Mouse (Mus musculus): Measurements from ENCODE around the gene Akirin1. TPM values are rescaled to one million over a fixed set of nuclear protein-coding genes. Genes with fewer than 3 reads are reported as not detected.

The Akirin1 gene
- total RNA-seq, 2 experiments from 2014 or later, result 35.2 to 45.7 TPM

DNA sequence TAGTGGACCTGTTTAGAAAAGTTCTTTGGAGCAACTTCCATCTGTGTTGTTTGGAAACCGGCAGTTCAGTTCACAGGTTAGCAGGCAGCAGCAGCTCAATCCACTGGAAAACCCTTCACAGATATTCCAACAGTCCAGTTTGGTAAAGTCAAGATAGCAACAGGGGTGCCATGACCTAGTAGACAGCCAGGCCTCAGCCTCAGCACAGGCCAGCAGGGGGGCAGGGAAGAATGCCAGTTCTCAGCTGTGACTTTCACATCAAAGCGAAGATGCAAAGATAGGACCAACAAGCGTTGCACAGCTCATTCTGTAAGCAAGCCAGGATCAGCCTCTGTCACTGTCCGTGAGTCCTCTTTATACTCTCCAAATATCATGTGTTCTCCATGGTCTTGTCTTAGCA lies 28.4 kb downstream of the Akirin1 start:
- no peak for ATAC-seq (replicated peaks; ENCODE audit: poor library complexity, severe bottlenecking)

DNA sequence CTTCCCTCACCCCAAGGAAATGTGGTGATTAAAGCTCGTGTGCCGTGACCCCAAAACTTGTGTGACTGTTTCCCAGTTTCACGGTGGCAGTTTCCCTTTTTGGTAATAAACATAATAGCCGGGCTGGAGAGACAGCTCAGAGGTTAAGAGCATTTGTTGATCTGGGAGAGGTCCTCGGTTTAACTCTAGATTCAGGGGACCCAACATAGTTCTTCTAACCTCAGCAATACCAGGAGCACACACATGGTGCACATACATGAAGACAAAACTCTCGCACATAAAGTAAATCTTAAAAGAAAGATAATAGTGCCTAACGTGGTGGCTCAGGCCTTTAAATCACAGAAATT lies 31.7 kb downstream of the Akirin1 start:
- ATAC-seq (replicated peaks; ENCODE audit: poor library complexity, severe bottlenecking), result no peak

DNA sequence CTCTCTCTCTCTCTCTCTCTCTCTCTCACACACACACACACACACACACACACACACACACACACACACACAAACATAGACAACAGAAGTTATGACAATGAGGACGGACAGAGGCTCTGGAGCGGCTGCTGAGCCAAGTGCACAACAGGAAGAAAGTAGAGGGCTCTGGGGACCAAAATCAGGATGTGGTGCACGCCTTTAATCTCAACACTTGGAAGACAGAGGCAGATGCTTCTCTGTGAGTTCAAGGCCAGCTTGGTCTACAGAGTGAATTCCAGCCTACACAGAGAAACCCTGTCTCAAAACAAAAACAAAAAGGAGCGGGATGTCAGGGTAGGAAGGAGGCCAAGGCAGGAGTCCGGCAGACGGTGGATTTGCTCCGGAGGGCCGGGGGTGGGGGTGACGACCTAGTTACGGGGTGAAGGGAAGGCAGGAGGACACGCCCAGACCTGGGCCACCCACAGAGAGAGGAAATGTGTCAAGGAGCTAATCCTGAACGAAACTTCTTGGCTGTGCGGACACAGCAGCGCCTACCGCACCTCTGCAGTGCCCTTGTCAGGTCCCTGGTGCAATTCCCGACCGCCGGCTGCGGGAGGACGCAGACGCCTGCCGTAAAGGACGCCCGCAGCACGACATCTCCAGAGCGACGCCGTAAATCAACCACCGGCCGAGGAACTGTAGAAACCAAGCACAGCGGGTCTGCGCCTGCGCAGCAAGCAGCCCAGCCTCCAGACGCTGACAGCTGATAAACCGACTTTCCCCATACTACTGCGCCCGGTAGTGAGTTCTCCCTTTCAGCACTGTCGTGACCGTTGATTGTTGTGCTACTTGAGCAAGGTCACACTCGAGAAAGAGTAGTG lies 32.3 kb downstream of the Akirin1 start, which contains the start of gene Ndufs5:
Ndufs5 (minus strand) TSS at position 629 of the 860 bp plus-strand sequence.
- peak; percentile 90 for ATAC-seq (replicated peaks; ENCODE audit: poor library complexity, severe bottlenecking)

DNA sequence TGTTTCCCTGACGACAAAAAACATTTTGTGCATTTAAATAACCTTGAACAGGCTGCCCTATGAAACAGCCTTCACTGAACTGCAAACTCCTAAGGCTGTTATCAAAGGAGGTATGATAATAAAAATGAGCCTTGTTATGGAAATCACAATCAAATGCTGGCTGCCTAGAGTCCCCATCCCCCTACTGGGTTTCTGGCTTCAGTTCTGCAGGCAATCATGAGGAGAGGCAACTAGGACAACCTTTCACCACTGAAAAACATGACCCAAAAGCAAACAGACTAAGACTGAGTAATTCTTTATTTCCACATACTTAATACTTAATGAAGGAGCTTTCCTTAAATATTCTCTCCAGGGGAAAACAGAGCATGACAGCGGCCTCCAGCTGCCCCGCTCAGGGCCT lies 37.7 kb downstream of the Akirin1 start:
- no peak for ATAC-seq (replicated peaks; ENCODE audit: poor library complexity, severe bottlenecking)

DNA sequence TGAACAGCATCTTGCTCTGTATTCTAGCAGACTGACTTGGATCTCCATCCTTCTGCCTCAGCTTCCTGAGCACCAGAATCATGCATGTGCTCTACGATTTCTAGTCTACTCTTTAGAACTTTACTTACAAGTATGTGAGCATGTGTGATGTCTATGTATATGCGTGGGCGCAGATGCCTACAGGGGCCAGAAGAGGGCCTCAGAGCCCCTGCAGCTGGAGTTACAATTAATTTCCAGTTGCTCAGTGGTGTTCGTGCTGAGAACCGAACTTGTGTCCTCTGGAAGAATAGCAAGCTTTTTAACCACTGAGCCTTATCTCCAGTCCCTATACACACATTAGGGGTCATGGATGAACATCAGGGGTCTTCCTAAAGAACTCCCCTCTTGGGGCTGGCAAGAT lies 42.8 kb downstream of the Akirin1 start:
- ATAC-seq (replicated peaks; ENCODE audit: poor library complexity, severe bottlenecking), result no peak

DNA sequence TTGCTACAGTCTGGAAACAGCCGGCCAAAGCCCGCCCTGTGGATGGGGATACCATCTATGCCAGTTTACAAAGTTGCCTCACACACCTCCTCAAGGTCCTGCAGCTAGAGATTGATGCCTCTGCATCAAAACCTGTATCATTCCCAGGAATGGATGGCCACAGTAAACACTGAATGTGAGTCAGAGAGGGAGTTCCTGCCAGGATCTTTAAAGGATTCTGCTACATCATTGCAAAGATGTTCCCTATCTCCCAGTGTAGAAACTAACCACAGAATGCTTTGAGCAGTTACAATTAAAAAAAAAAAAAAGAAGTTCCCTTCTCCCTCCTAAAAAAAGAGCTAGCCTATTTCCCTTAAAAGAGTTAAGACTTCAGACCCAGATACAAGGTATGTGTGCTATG lies 44.8 kb downstream of the Akirin1 start:
- ATAC-seq (replicated peaks; ENCODE audit: poor library complexity, severe bottlenecking), result no peak

DNA sequence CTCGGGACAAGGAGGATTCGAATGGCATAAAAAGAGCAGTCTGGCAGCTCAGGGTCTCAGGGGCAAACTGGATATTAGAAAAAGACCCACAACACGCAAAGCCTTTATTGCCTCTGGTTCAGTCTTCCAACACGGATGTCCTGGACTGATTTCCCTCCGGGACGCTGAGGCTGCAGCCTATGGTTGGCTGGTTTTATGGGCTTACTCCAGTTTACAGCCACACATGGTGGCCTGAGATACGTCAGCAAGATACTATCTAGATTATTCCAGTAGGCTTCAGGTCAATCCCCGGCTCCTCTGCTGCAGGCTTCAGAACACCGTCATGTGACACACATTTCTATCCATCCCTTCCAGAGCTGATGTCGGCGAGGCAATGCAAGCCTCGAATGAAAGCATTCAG lies 56.8 kb downstream of the Akirin1 start:
- ATAC-seq (replicated peaks; ENCODE audit: poor library complexity, severe bottlenecking), result no peak

DNA sequence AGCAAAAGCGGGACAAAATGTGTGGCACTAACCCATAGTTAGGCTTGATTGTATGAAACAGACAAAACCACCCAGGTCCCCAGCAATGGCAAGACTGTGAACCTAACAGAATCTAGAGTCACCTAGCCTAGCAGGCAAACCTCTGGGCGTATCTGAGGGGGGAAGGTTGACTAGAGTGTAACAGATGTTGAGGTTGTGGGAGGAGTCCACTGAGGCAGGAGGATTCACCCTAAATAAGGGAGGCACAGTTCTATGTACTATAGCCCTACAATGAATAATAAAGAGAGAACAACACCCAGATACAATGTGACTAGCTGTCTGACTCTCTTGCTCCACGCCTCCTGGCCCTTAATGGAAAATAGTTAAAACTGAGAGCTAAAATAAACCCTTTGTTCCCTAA lies 58.1 kb downstream of the Akirin1 start:
- no peak for ATAC-seq (replicated peaks; ENCODE audit: poor library complexity, severe bottlenecking)

DNA sequence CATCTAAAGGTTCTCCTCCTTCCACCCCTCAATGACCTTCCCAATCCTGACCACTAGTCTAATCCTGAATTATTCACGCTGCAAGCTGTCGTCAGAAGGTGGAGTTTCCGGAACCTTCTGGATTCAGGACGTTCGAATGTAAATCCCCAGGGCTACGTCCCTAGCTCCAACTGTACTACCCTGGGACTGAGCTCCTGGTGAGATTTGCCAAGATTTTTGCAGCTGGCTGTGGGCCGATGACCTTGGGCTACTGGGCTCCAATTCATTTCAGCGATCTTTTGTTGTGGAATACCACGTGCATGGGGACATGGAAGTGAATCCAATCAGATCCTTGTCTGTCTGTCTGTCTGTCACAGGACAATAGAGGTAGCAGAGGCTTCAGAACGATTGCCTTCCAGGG lies 59.8 kb downstream of the Akirin1 start:
- ATAC-seq (replicated peaks; ENCODE audit: poor library complexity, severe bottlenecking), result no peak

DNA sequence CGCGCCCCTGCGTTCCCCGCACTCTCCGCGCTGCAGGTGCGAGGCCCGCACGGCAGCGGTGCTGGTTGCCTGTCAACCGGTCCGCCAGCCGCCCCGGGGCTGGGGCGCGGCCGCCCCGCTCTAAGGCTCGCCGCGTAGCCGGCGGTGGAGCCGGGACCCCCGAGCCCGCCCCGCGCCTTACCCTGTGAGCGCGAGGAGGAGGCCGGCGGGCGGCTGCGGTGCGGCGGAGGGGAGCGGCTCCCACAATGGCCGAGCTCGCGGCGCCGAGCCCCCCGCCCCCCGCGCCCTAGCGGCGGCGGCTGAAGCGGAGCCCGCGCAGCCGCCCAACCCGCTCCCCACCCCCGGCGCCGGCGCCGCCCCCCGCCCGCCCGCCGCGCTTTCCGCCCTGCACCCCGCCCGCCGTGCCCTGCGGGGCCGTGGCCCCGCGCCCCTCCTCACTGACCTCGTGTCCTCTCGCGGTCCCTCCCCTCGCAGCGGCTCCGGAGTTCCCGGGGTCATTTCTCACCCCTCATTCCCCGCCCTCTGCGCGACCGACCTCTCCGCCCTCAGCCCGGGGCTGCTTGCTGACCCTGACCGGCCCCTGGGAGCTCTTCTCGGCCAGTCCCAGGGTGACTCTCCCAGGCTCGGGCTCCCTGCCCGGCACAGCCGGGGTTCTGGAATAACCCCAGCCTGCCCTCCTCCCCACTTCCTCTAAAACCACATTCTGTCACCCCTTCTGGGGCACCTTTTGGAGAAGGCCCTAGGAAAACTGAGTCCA lies 62.9 kb downstream of the Akirin1 start:
- ATAC-seq (replicated peaks; ENCODE audit: poor library complexity, severe bottlenecking), result peak; percentile 57

DNA sequence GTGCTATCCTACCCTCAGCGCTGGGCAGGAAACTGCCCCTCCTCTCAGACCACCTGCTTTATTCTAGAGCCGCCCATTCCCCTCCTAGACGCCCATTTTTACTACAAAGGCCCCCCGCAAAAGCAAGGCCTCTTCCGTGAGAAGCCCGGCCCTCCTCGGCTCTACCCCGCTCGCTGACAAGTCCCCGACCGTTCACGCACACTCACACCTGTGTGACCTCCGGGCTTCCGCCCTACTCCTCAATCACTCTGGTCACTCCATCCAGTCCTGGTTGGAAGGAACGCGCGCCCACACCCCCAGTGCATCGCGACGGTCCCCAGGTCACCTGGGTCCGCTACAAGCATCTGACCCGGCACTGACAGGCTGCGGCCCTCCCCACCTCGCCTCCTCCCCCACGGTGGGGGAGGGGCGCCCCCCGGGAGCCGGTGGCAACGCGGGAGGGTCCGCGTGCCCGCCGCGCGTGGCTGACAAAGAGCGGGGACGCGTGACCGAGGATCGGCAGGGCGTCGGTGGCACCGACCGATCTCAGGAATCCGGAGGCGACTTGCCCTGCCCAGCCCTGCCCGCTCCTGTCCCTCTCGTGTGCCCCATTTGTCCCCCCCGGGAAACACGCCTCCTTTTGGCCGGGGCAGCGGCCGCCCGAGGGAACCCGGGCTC lies 63.6 kb downstream of the Akirin1 start:
- ATAC-seq (replicated peaks; ENCODE audit: poor library complexity, severe bottlenecking), result peak; percentile 16

DNA sequence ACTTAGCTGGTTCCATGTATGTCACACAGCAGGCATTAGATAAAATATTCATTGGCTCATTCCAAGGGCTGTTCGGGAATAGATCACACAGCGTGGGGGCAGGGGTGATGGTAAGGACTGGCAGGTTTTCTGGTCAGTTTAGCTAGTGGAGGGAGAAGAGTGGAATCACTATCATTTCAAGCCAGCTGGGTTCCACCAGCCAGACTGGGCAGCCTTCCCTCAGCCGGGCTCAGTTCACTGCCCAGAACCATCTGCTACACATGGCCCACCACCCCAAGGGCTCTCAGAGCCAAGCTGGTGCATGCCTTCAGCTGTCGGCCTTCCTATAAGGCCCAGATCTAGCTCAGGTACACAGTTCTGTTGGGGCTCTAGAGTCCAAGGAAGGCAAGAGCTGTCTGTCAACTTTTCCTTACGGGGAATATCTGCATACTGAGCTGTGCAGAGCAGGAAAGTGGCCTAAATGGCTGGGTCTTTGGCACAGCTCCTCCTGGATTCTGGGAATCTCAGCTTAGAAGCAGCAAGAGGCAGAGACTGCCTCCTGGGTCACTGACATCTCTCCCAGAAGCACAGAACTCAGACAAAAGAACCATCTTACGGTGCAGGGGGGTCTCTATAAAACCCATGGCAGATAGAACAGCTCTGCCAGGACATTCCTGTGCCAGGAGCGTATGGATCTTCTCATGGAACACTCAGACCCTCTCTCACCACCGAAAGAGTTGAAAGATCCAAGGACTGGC lies 64.5 kb downstream of the Akirin1 start:
- no peak for ATAC-seq (replicated peaks; ENCODE audit: poor library complexity, severe bottlenecking)

DNA sequence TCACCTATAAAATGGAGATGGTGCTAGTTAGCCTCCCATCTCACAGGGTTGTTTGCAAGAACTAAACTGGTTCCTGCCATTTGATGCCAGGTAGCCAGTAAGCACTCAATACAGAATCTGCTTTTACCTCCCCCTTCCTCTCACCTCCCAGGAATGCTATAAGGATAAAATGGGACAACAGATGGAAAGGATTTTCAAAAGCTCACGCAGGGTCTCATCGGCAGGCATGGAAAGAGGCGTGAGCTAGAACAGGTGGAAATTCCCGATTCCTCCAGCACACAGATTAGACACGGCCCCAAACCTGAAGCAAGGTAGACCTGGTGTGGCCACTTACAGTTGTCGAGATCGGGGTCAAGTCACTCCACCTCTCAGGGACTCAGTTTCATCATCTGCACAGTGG lies 65.1 kb downstream of the Akirin1 start:
- ATAC-seq (replicated peaks; ENCODE audit: poor library complexity, severe bottlenecking), result no peak

Other genes with a start within 250 kb of the Akirin1 start
- 127 and 129 TPM in 2 replicates for gene Macf1, start 66.0 kb downstream of the Akirin1 start, total RNA-seq (2014; fragmentation: Nextera tagmentation)
- 162 and 174 TPM in 2 replicates for gene Macf1, start 66.0 kb downstream of the Akirin1 start, total RNA-seq (2017)
- 173 and 190 TPM in 2 replicates for gene Ndufs5, start 32.1 kb downstream of the Akirin1 start, total RNA-seq (2014; fragmentation: Nextera tagmentation)
- 168 and 215 TPM in 2 replicates for gene Ndufs5, start 32.1 kb downstream of the Akirin1 start, total RNA-seq (2017)
- not detected in 2 replicates for gene Rhbdl2, start 37.5 kb upstream of the Akirin1 start, total RNA-seq (2014; fragmentation: Nextera tagmentation)
- not detected in 2 replicates for gene Rhbdl2, start 37.5 kb upstream of the Akirin1 start, total RNA-seq (2017)
- not detected in 2 replicates for gene 4933427I04Rik, start 109.3 kb upstream of the Akirin1 start, total RNA-seq (2014; fragmentation: Nextera tagmentation)
- not detected in 2 replicates for gene 4933427I04Rik, start 109.3 kb upstream of the Akirin1 start, total RNA-seq (2017)
- 35.4 and 35.7 TPM in 2 replicates for gene Mycbp, start 154.5 kb upstream of the Akirin1 start, total RNA-seq (2014; fragmentation: Nextera tagmentation)
- gene Mycbp, start 154.5 kb upstream of the Akirin1 start, total RNA-seq (2017), result 30.1 and 33.2 TPM in 2 replicates
- 27.2 and 40.0 TPM in 2 replicates for gene Rragc, start 167.1 kb upstream of the Akirin1 start, total RNA-seq (2014; fragmentation: Nextera tagmentation)
- 35.5 and 48.8 TPM in 2 replicates for gene Rragc, start 167.1 kb upstream of the Akirin1 start, total RNA-seq (2017)
- gene 4930535I16Rik, start 167.7 kb upstream of the Akirin1 start, total RNA-seq (2014; fragmentation: Nextera tagmentation), result not detected in 2 replicates
- gene 4930535I16Rik, start 167.7 kb upstream of the Akirin1 start, total RNA-seq (2017), result not detected in 2 replicates

Measured in granulocyte monocyte progenitor cell, adult 5-6 weeks (primary cell).